In genomic region chr1:37318558-37318957, GRCm38 (mm10) we compare ENCODE assay signal across 11 mouse cellular contexts.
"Had no signal": no experiment of that assay in that cellular context is flagged by ENCODE, and none has a peak within 500 bp of the region (broad histone marks: within the 10 kb centered on the region; RNA-seq: fewer than 3 reads in every experiment).

No protein-coding gene starts in this region.

- DNase-seq: kidney, adult 11 months; kidney, postnatal 14 days; liver, embryonic 13.5 days; lung, adult 2 months; midbrain, embryonic 14.5 days; right cerebral cortex, adult 18-20 months; right cerebral cortex, postnatal 25 days; thymus, postnatal 4 days had no signal

- H3K27ac ChIP-seq: kidney, embryonic 15.5 days; liver, embryonic 13.5 days; neural tube, embryonic 15.5 days had no signal

- H3K36me3 ChIP-seq: kidney, embryonic 15.5 days; liver, embryonic 13.5 days; neural tube, embryonic 15.5 days had no signal

- H3K27me3 ChIP-seq: kidney, embryonic 15.5 days; liver, embryonic 13.5 days; neural tube, embryonic 15.5 days had no signal

- H3K4me3 ChIP-seq: kidney, embryonic 15.5 days; liver, embryonic 13.5 days; myocyte; neural tube, embryonic 15.5 days had no signal
